Mouse (Mus musculus) urinary bladder, postnatal 36 days (tissue): ENCODE results near the gene Acat3.
A peak's percentile ranks its signal among the peaks of the same experiment; 100 is the strongest.
"Not testable (repeated sequence)": the region's sequence is repeated elsewhere in the genome, so short reads cannot be mapped to it uniquely, and the experiment has no call there.

ENCODE experiments used
- DNase-seq, 2 experiments: peaks; one replicate each; pipeline ENCODE4 v3.0.0; 2022; ENCODE audit warnings: low spot score in 2 of 2, mixed read lengths in 1 of 2

Acat3 gene

DNA sequence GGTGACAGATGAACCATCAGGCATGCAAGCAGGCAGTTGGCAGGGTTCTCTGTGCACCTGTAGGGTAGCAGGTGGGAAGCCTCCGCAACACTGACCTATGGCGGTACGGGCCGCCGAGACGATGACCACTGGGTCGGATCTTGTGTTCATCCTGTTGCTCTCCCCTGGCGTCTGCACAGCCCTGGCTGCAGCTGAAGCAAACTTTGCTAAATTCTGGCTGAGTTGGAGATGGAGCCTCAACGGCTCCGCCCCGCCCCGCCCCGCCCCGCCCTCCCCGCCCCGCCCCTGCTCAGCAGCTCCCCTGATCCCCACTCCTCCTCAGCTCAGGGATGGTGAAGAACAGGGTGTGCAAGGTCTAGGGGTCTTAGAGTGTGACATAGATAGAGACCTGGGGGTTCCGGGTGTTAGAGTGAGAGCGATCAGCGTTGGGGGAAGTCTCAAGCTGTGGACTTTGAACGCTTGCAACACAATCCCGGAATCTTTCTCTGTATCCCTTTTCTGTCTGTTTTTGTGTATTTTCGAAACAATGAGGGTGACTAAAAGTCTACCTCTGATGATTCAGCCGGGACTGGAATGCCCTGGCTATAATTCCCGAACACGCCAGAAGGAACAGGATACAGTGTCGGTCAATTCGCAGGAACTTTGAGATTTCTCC is at the start of gene Acat3:
TSS of gene Acat3 (minus strand) at position 450 of the 655 bp plus-strand sequence.
- no peak for DNase-seq

DNA sequence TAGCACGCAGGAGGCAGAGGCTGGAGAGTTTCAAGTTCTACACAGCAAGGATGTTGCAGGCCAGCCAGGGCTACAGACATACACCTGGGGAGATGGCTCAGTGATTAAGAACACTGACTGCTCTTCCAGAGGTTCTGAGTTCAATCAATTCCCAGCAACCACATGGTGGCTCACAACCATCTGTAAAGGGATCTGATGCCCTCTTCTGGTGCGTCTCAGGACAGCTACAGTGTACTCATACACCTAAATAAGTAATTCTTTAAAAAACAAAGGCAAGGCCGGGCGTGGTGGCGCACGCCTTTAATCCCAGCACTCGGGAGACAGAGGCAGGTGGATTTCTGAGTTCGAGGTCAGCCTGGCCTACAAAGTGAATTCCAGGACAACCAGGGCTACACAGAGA is 47.7 kb upstream of the Acat3 start:
- not testable (repeated sequence) for DNase-seq

DNA sequence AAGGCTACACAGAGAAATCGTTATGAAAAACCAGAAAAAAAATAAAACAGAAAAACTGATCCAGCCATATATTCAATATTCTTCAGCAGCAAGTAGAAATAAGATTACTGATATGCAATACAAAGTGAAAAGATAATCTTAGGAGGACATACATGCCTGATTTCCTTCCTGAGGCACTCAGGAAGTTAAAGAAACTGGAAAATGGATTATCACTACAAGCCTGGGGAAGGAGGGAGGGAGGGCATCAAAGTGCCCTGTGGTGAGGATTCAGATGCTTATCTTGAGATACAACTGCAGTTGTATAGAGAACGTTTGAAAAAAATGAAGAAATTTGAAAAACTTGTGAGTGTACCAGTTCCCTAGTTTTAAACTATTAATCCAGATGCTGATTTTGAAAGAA is 43.6 kb upstream of the Acat3 start:
- DNase-seq: no peak

DNA sequence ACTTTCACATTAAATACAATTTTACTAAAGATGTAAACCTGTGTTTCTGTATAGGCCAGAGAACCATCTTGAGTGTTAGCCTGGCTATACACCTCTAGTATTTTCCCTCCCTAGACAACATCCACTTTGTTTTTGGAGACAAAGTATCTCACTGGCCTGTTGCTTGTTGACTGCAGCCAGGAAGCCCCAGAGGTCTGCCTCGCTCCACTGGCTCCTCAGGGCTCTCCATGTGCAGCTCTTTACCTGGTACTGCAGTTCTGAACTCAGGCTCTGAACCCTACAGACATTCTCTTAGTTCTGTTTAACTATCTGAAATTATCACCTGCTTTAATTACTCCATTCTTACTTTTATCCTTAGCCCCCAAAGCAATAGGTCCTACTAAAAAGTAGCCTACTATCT is 38.1 kb upstream of the Acat3 start:
- no peak for DNase-seq

DNA sequence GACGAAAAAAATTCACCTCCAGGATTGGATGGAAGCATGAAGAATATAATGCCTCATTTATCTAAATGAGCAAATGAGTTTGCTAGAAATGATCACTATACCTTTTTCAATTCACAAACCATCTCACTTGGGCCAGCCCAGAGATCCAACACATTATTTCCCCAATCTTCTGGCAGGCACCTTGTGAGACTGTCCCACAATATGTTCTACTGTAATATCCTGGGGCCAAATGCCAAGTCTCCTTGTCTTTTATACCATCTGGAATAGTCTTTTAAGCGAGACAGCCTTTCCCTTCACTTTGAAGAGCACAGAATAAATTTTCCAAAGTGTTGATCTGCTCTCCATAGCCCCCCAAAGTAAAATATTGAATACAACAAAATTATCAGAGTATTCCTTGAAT is 33.5 kb upstream of the Acat3 start:
- no peak for DNase-seq

DNA sequence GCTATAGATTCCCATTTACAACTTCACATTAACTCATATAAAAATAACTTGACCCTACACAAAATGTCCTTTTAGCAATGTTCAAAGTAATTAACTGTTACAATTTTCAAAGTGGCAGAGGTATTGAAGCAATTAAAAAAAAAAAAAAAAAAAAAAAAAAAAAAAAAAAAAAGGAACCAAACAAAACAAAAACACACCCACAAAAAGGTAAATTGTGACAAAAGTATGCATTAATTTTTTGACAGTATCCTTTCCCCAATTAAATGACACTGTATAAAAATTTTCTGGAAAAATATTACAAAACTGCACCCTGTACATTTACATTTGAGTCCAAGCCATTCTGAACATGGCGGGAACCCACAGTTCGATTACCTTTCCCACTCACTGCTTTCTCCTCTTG is 26.8 kb upstream of the Acat3 start:
- DNase-seq: no peak

DNA sequence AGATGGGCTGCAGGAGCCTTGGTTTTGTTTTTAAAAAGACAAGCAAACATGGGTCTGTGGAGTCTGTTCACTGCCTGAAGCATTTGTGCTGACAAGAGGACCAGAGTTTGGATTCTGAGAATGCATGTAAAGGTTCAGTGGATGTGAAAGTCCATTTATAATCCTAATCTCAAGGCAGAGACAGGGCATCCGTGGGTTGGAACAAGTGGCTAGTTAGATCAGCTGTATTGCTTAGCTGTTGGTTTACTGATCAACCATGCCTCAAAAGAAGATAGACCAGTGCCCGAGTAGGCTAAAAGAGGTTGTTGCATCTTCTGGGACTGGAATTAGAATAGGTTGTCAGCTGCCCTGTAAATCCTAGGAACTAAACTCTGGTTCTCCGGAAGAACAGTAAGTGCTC is 23.1 kb upstream of the Acat3 start:
- no peak for DNase-seq

DNA sequence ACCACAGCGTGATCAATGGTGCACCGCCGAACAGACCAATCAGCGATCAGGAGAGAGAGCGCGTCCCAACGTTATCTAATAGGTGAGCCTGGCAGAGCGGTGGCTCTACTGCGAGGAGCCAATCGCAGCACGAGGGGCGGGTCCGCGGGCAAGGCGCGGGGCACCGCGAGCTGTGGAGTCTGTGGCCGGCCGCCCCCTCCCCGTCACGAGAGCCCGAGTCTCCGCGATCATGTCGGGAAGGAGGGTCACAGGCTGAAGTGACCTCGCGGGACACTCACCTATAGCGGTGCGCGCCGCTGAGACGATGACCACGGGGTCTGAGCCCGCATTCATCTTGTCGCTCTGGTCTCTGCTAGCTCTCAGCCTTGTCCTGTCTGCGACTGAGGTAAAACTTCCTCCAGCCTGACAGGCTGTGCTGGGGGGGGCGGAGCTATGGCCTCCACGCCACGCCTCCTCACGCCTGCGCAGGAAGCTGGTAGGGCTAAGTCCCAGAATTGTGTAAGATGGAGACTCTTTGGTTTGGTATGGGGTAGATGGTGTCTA is 20.0 kb upstream of the Acat3 start, which contains the start of gene Acat2:
TSS of gene Acat2 (minus strand) at position 417 of the 543 bp plus-strand sequence.
- peak; percentile 89 to 94 for DNase-seq

DNA sequence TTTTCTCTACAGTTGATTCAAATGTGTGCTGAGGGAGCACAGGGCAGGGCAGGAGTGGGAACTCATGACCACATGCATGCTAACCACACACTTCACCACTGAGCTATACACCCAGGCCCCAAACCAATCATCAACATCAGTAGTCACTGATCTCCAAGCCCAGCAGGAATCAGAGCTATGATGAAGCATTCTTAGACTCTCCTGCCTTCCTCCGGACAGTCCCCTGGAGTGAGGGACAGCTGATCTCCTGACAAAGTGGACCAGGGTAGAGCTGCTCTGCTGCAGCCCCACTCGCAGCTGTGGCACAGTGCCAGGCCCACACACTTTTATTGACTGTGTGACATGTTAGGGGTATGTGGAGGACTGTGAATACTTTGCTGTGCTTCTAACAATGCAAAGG is 19.0 kb upstream of the Acat3 start:
- not testable (repeated sequence) for DNase-seq

DNA sequence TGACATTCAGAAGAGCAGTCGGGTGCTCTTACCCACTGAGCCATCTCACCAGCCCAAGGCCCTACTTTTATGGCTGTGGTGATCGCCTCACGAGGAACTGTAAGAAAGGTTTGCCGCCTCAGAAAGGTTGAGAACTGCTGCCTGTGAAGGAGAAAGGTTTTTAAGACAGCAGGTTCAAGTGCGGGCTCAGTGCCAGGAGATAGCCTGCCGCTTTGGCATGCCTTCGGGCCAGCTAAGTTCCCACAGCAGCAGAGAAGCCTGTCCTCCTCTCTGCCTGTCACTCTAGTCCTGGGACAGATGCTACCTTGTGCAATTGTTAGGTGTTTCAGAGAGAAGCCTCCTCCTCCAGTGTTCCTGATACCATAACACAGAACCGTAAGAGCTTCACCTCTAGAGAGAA is 16.3 kb upstream of the Acat3 start:
- no peak for DNase-seq

DNA sequence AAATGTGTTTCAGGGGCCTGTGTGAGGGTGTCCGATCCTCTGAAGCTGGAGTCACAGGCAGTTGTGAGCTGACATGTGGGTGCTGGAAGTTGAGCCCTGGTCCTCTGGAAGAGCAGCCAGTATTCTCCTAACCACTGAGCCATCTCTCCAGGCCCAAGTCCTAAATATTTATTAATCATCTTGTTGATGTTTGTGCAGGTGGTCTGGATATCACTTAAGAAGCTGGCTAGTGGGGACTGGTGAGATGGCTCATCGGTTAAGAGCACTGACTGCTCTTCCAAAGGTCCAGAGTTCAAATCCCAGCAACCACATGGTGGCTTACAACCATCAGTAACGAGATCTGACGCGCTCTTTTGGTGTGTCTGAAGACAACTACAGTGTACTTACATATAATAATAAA is 9.3 kb upstream of the Acat3 start:
- DNase-seq: no peak

DNA sequence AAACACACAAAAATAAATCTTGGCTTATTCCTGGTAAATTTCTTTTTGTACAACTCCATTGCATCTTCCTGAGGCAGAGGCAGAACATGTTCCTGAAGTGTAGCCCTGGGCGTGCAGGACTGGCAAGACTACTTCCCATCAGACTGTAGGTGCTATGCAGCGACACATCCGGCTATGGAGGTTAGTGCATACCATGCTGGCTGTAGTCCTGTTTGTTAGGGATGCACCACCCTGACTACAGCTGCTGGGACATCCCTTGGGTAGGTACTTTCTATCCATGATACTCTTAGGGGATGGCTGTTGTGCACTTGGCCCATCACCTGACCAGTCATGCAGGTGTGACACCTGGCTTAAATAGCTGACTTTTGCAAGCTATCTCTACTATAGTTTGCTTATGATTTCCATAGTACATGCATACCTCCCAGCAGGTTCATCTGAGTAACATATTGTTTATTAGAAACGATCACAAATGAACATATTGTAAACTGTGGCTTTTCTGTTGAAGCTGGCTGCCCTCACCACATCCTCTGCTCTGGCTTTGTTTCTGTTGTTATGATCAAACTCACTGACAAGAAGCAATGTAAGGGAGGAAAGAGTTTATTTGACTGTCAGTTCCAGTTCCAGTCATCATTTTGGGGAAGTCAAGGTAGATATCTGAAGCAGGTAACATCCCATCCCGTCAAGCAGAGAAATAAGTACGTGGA is 2.2 kb upstream of the Acat3 start:
- no peak for DNase-seq

DNA sequence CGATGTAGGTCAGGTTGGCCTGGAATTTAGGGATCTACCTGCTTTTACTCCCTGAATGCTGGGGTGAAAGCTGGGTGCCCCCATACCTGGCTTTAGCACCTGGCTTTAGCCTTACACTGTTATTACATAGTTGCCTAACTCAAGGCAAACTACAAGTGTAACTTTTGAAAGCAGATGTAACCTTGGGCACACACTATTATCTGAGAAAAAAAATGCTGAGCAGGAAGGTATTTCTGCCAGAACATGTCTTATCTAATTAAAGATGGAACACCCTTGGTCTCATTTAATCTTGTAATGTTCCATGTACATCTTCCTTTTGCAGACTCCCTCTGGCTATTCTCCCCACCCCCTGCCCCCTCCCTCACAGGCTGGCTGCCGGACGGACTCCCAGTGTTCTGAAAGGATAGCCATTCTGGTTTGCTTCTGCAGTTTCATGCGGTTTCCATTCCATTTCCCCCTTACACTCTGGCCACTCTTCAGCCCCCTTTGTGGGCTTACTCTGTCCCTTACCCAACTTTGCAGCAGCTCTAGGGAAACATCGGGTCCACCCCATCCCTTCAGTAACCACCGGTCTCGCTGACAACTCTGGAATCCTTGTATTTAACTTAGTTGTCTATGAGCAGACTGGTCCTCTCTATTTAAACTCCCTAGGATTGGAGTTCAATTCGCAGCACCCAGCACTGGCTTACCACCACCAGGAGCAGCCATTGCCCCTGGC is 1.3 kb upstream of the Acat3 start:
- no peak for DNase-seq

DNA sequence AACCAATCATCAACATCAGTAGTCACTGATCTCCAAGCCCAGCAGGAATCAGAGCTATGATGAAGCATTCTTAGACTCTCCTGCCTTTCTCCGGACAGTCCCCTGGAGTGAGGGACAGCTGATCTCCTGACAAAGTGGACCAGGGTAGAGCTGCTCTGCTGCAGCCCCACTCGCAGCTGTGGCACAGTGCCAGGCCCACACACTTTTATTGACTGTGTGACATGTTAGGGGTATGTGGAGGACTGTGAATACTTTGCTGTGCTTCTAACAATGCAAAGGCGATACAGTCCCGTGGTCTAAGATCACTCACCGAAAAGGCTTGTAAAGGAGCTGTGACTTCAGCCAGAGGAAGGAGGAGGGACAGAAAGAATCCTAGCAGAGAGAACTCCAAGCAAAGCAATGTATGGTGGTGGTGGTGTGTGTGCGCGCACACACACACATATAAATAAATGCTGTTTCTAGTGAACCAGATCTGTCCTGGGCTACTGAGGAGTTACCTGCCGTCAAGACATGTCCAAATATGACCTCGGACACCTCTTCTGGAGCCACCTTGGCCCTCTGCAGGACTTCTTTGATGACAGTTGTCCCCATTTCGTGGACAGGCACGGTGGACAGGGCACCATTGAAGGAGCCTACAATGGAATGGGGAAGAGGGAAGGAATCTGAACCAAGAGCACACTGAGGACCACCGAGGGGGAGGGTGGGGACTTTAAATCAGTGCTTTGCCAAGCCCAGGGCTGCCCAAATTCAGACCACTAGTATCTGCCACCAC is 837 bp downstream of the Acat3 start:
- not testable (repeated sequence) for DNase-seq

DNA sequence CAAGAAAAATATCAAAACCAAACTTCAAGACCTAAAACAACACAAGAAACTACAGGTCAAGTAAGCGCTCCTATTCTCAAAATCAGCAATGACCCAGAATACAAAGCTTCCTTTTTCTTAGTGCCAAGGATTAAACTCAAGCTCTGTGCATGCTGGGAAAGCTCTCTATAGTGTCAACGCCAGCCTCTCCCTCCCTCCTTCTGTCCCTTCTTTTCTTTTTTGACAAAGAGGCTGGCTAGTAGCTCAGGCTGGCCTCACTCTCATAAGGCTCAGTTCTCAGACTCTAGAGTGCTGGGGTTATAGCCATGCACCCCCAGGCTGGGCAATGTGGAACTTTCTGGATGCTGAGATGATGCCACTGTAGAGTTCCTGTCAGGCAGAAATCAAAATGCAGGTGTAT is 2.3 kb downstream of the Acat3 start:
- no peak for DNase-seq

DNA sequence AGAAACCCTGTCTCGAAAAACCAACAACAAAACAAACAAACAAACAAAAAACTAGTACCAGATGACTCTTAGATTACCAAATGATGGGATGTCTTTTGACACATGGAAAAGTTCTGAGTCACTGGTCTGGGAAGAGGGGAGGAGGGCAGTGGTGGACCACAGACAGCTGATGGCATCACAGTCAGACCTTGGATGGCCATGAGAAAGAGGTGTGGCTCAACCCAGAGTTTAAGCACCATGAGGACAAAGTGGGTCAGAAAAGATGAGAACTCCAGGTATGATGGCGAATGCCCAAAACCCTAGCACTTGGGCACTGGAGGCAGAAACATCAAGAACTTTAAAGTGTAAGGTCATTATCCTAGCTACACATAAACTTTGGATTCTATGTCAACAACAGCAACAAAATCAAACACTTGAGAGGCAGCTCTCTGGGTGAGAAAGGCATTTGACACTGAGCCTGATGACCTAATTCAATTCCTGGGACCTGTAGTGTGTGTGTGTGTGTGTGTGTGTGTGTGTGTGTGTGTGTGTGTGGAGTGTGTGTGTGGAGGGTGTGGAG is 2.9 kb downstream of the Acat3 start:
- DNase-seq: no peak

DNA sequence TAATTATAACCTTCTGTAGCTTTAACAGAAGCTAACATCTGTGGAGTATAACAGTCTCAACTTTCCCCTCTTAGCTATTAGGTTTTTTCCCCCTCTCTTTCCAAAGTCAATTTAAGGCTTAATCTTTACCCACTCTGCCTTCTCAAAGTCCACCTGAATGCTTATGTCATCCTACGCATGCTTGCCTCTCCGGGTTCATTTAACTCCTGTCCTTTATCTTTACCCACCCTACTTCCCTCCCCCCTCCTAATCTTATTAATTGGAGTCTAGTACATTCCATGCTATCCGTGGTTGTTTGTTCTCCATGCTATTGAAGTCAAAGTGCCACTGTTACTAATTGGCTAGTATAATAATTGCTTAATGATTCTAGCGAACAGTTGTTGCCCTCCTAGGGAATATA is 4.7 kb downstream of the Acat3 start:
- DNase-seq: no peak

DNA sequence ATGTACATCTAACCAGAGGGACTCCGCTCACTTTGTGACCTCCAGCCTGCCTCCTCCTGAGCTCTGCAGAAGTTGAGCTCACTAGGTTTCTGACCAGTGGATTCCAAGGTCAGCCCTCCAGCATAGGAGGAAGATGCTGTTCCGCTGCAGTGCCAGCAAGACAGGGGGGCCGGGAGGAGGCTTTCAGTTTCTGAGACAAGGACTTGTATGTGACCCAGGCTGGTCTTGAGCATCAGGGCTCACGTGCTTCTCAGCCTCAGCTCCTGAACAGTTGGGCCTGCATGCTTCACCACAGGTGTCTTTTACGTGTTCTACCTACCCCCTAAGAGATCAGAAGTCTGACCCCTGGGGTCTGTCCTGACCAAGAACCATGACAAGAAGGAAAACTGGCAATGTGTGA is 8.8 kb downstream of the Acat3 start:
- not testable (repeated sequence) for DNase-seq

DNA sequence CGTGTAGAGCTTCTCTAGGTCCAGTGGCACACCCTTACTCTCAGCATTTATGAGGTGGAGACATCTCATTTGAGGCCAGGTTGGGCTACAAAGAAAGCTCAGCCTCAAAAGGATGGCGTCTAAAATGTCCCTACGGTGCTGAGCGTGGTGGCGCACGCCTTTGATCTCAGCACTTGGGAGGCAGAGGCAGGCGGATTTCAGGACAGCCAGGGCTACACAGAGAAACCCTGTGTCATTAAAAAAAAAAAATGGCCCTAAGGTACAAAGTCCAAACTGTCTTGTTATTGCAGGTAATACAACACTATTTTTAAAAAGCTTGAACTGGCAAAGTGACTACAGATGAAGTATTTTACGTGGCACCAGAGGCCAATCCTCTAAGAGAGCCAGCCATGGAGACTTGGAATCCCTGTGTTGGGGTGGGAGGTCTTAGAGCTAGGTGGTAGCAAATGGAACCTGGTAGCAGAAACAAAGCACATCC is 14.7 kb downstream of the Acat3 start:
- no peak for DNase-seq

DNA sequence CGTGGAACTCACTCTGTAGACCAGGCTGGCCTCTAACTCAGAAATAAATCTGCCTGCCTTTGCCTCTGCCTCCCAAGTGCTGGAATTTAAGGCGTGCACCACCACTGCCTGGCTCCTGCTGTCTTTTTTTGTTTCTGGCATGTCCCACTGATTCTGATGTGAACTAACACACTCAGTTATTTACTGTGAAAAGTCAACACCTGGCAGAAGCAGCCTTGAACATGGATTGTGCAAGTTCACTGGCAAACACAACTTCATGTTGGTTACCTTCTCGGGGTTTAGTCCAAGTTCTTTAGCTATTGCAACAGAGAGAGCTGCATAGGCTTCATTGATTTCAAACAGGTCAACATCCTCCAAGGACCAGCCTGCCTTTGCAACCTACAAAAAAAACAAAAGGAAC is 15.4 kb downstream of the Acat3 start:
- no peak for DNase-seq

DNA sequence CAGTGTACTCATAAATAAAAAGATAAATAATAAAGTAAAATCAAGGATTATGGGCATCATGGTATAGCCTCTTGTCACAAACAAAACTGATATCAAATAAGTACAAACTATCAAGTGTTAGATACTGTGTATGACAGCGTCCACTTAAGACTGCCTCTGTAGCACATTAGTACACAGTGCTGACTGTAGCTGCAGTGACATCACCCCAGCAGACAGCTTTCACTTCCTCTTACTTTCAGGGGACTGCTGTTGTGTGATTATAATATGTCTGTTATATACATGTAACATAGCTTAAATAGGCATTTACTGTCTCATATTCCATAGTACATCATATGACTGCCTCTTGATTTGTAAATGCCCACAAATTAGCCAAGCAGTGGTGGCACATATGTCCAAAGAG is 19.3 kb downstream of the Acat3 start:
- DNase-seq: no peak
